Mouse (Mus musculus) spleen, postnatal 0 days (tissue): Measurements from ENCODE around the gene Lmbrd2. TPM values are rescaled to one million over a fixed set of nuclear protein-coding genes. Genes with fewer than 3 reads are reported as not detected.

ENCODE experiments used
- polyA plus RNA-seq: library from polyadenylated mRNA; unstranded; fragments of >200 nt; fragmentation: Nextera tagmentation; extraction: Ambion mirVana; gene quantifications from 2 replicates; pipeline ENCODE4 v1.2.1, GENCODE M21; 2015

Gene Lmbrd2
- polyA plus RNA-seq: 1.3 and 2.6 TPM in 2 replicates

DNA sequence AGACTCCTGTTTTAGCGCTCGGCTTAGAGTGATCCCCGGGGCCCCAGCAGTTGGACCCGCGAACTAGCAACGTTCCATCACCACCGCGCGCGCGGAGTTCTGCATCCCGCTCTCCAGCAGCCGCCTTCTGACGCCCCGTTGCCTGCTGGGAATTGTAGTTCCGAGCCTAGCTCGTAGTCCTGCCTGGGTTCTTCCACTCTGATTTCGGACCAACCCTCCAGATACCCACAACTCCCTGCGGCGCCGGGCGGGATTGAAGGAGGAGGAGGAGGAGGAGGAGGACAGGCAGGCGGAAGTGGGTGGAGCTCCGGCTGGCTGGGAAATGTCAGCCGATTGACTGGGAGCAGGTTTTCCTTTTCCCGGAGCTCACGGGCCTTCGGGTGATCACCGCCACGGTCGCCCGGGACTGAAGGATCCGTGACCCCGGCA, at the start of gene Lmbrd2:
Gene Lmbrd2, plus strand, starts transcription at position 299 of the 429 bp plus-strand sequence.

GRCm38 (mm10) chr15:9155325-9155724, 15.0 kb downstream of the Lmbrd2 start, which contains the start of gene Skp2:
Gene Skp2 (minus strand): TSS chr15:9155425.

Other genes starting within 250 kb of the Lmbrd2 start
- gene Ranbp3l, start 172.6 kb upstream of the Lmbrd2 start, polyA plus RNA-seq: 0.10 and 0.11 TPM in 2 replicates
- gene Nadk2, start 69.3 kb upstream of the Lmbrd2 start, polyA plus RNA-seq: 63.5 and 65.8 TPM in 2 replicates
- gene Skp2, start 14.9 kb downstream of the Lmbrd2 start, polyA plus RNA-seq: 17.0 and 17.3 TPM in 2 replicates
- not detected in 2 replicates for gene Ugt3a1, start 136.3 kb downstream of the Lmbrd2 start, polyA plus RNA-seq
- not detected in 2 replicates for gene Ugt3a2, start 195.0 kb downstream of the Lmbrd2 start, polyA plus RNA-seq